ENCODE assay signal across 8 mouse cellular contexts in the genomic region with DNA sequence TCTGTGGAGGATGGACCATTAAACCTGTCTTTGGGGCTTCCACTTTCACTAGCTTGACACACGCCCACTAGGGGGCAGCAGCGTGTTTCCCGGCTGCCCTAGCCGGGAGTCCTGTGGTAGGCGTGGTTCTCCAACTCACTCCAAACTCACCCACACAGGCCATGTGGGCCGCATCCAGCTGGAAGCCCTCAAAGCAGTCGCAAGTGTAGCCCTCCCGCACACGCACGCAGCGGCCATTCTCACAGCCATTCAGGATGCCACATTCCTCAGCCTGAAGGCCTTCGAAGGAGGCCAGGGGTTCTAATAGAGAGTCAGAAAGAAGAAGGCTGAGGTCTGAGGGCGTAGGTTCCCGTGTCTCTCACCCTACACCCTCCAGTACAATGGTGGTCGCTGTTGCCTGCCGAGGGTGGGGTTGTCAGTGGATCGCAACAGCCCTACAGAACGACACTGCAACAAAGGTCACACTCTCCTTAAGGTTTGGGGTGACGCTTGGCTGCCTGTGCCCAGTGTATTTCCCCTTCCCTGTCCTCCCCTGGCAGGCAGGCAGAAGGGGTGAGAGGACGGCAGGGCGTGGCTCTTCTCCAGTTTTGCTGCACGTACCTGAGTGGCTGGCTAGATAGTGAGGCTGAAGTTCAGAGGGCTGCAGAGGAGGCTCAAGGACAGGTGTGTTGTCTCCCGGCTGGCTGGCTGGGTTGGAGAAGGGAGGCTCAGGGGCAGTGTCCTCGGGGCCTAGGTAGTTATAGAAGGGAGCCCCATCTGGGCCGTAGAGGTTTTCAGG. TPM values are rescaled to one million over a fixed set of nuclear protein-coding genes. Genes with fewer than 3 reads are reported as not detected.
DNase-seq lines count a peak whose midpoint lies in the region; ATAC-seq lines count a peak whose summit lies in the region.

No protein-coding gene starts in this region.

- no peak overlapping the region for H3K4me3 ChIP-seq in intestine, embryonic 14.5 days (ENCODE audit: low read depth, low read length)

- H3K27me3 ChIP-seq in intestine, embryonic 14.5 days (replicated peaks; ENCODE audit: control insufficient read depth, insufficient read depth, low read length) = no peaks in the 10 kb centered on the region

- intact Hi-C loops in left cerebral cortex, postnatal 10 days (cut with DNase I) = loop anchor here (10.0 kb wide), 1 partner anchor 90 kb away; the partner anchor contains the start of gene Ltbp2

- 0 out of 2 replicates have a peak overlapping the region, but pooled peaks have one; percentile 25 for H3K9ac ChIP-seq in intestine, embryonic 14.5 days (ENCODE audit: low read length)

- H3K27ac ChIP-seq in intestine, embryonic 14.5 days (ENCODE audit: low read depth) = peak overlapping the region; percentile 62; the same call in 1 of the 2 replicates

- H3K36me3 ChIP-seq in intestine, embryonic 14.5 days (ENCODE audit: control insufficient read depth, insufficient read depth, low read length) = no peaks in the 10 kb centered on the region

- WGBS in intestine, embryonic 14.5 days = 21% methylated on average over 25 of the region's 25 CpGs

- peaks cover 15% of the 10 kb centered on the region for H3K4me1 ChIP-seq in intestine, embryonic 14.5 days (replicated peaks; ENCODE audit: control insufficient read depth, insufficient read depth, low read length)

- H3K4me2 ChIP-seq in intestine, embryonic 14.5 days (ENCODE audit: low read length) = peak overlapping the region; percentile 38

- no peaks in the 10 kb centered on the region for H3K9me3 ChIP-seq in intestine, embryonic 14.5 days (ENCODE audit: control insufficient read depth, low read length)

- peak; percentile 82 to 91 for DNase-seq in adrenal gland, adult 18-20 months (ENCODE audit: low spot score in 2 of 2)
- DNase-seq in embryo, embryonic 10.5 days (ENCODE audit: low spot score) = peak; percentile 95
- DNase-seq in gastrocnemius, postnatal 25 days = peak; percentile 81
- DNase-seq in intestine, embryonic 14.5 days (ENCODE audit: low spot score) = peak; percentile 95
- DNase-seq in left cerebral cortex, postnatal 10 days (ENCODE audit: extremely low spot score in 1 of 2, low spot score in 2 of 2) = peak; percentile 80 to 91
- DNase-seq in right cerebral cortex, postnatal 14 days = peak; percentile 91
- DNase-seq in urinary bladder, postnatal 25 days (ENCODE audit: low spot score) = peak; percentile 94

- peak; percentile 88 for ATAC-seq in intestine, embryonic 14.5 days (replicated peaks; ENCODE audit: low FRiP score, low TSS enrichment, low read depth)
- peak; percentile 91 for ATAC-seq in megakaryocyte-erythroid progenitor cell, adult 5-6 weeks (replicated peaks; ENCODE audit: low FRiP score, low TSS enrichment, poor library complexity, severe bottlenecking)

RNA-seq across cellular contexts. Expression of gene Isca2, which starts 11.7 kb away (rescaled TPM):
- total RNA-seq in adrenal gland, adult 18-20 months (2021) = 10 to 100 TPM; 65.2 to 77.7 TPM
- 10 to 100 TPM; 39.9 to 52.4 TPM for total RNA-seq in gastrocnemius, postnatal 25 days (2021)
- polyA plus RNA-seq in intestine, embryonic 14.5 days (2014; fragmentation: Nextera tagmentation; extraction: Ambion mirVana) = 135 and 143 TPM in 2 replicates
- 10 to 100 TPM; 47.4 to 51.2 TPM for total RNA-seq in left cerebral cortex, postnatal 10 days (2021)
- 178 and 198 TPM in 2 replicates for total RNA-seq in megakaryocyte-erythroid progenitor cell, adult 5-6 weeks (2014; fragmentation: Nextera tagmentation)
- 66.4 and 79.4 TPM in 2 replicates for total RNA-seq in megakaryocyte-erythroid progenitor cell, adult 5-6 weeks (2017)

RNA-seq across cellular contexts. Expression of gene Npc2, which starts 11.8 kb away (rescaled TPM):
- 100 to 1,000 TPM in 1 of 2 experiments, 10 to 100 TPM in 1; 83.8 to 128 TPM for total RNA-seq in adrenal gland, adult 18-20 months (2021)
- total RNA-seq in gastrocnemius, postnatal 25 days (2021) = 10 to 100 TPM; 13.8 to 20.0 TPM
- polyA plus RNA-seq in intestine, embryonic 14.5 days (2014; fragmentation: Nextera tagmentation; extraction: Ambion mirVana) = 61.0 and 66.1 TPM in 2 replicates
- total RNA-seq in left cerebral cortex, postnatal 10 days (2021) = 10 to 100 TPM; 27.3 to 30.1 TPM
- 50.9 and 53.2 TPM in 2 replicates for total RNA-seq in megakaryocyte-erythroid progenitor cell, adult 5-6 weeks (2014; fragmentation: Nextera tagmentation)
- 34.6 and 41.4 TPM in 2 replicates for total RNA-seq in megakaryocyte-erythroid progenitor cell, adult 5-6 weeks (2017)
